Mouse (Mus musculus): ENCODE measurements around the gene Ankfn1. TPM values are rescaled to one million over a fixed set of nuclear protein-coding genes. Genes with fewer than 3 reads are reported as not detected.

The Ankfn1 gene
- polyA plus RNA-seq, 1 experiment, result 0.18 TPM

DNA sequence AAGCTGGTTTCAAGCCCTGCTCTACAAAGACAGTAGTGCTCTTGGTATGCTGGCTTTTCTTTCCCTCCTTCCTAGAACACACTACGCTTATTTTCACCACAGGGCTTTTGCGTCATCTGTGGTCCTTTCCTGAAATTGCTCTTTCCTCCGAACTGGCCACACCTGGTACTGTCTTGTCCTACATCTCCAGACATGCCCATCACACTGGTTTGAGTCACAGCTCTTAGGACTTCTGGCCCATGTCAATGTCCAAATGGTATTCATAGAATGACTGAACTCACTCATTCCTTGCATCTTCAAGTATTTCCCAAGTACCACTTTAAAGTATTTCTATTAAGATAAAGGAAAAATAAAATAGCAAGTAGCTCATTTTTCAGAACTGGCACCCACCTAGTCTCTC lies 416.6 kb downstream of the Ankfn1 start:
- H3K79me2 ChIP-seq (ENCODE audit: control insufficient read depth, insufficient read depth), result no peaks in the 10 kb centered on the region
- H3ac ChIP-seq (ENCODE audit: control insufficient read depth, insufficient read length), result no peak overlapping the region
- no peaks in the 10 kb centered on the region for H3K27me3 ChIP-seq (ENCODE audit: control insufficient read depth, insufficient read depth, insufficient read length)
- no peak overlapping the region for H3K4me2 ChIP-seq (ENCODE audit: low read depth)
- no peak overlapping the region for H3K4me3 ChIP-seq
- H3K36me3 ChIP-seq (ENCODE audit: control insufficient read depth, insufficient read depth), result no peaks in the 10 kb centered on the region
- TF ChIP-seq TCF3 (IDR thresholded peaks at IDR 0.05; ENCODE audit: insufficient read length, low read depth) (no peak), SRF (IDR thresholded peaks at IDR 0.05; ENCODE audit: control insufficient read depth, insufficient read length, low read depth) (no peak), MAX (IDR thresholded peaks at IDR 0.05; ENCODE audit: low read depth) (no peak)

DNA sequence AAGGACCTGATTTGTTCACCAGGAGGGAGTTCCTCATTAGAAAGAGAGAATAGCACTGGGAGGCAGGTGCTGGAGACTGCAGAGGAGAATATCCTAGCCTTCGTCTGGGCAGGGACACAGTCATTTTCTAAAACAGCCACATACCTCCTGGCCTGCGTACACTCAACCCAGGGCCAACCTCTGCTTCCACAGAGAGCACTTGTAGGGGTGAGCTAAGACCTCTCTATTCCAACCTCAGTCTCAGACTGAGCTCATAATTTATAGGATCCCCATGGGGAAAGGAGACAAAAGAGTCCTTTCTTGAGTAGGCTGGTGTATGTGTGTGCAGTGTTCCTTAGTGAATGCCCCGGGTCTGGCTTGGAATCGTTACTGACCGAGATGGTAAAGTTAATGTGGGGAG lies 418.9 kb downstream of the Ankfn1 start:
- no peak overlapping the region for H3K4me3 ChIP-seq
- no peaks in the 10 kb centered on the region for H3K79me2 ChIP-seq (ENCODE audit: control insufficient read depth, insufficient read depth)
- H3ac ChIP-seq (ENCODE audit: control insufficient read depth, insufficient read length), result no peak overlapping the region
- H3K4me2 ChIP-seq (ENCODE audit: low read depth), result no peak overlapping the region
- H3K27me3 ChIP-seq (ENCODE audit: control insufficient read depth, insufficient read depth, insufficient read length), result no peaks in the 10 kb centered on the region
- TF ChIP-seq POLR2A (IDR thresholded peaks at IDR 0.05; ENCODE audit: insufficient read length, low read depth), result no peak
- H3K36me3 ChIP-seq (ENCODE audit: control insufficient read depth, insufficient read depth), result no peaks in the 10 kb centered on the region

DNA sequence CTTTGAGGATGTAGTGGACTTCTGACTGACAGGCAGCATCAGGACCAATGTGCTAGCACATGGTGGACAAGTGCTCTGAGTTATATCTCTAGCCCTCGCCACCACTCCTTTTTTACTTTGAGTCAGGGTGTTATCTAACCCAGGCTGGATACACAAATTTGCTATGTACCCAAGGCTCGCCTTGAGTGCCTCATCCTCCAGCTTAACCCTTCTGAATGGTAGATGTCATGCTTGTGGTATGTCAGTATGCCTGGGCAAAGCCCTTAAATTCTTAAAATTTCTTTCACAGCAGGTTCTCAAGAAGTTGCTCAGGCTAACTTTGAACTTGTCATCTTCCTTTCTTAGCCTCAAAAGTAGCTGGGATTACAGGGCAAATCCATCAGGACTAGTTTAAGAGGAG lies 421.0 kb downstream of the Ankfn1 start:
- TF ChIP-seq MAX (IDR thresholded peaks at IDR 0.05; ENCODE audit: low read depth) (no peak), USF1 (IDR thresholded peaks at IDR 0.05; ENCODE audit: low read depth) (no peak), TCF3 (IDR thresholded peaks at IDR 0.05; ENCODE audit: insufficient read length, low read depth) (no peak), POLR2AphosphoS2 (IDR thresholded peaks at IDR 0.05; ENCODE audit: insufficient read length, low read depth) (no peak), E2F4 (IDR thresholded peaks at IDR 0.05; ENCODE audit: insufficient read depth) (no peak), MYOD1 (IDR thresholded peaks at IDR 0.05; ENCODE audit: control insufficient read depth in 1 of 3, insufficient read length in 2 of 3, low read depth in 2 of 3) (no peak), REST (IDR thresholded peaks at IDR 0.05; ENCODE audit: insufficient read depth, insufficient read length) (no peak), TCF12 (IDR thresholded peaks at IDR 0.05; ENCODE audit: insufficient read depth, poor library complexity, severe bottlenecking) (no peak), POLR2A (IDR thresholded peaks at IDR 0.05; ENCODE audit: insufficient read length, low read depth) (no peak)
- H3ac ChIP-seq (ENCODE audit: control insufficient read depth, insufficient read length), result no peak overlapping the region
- no peaks in the 10 kb centered on the region for H3K36me3 ChIP-seq (ENCODE audit: control insufficient read depth, insufficient read depth)

DNA sequence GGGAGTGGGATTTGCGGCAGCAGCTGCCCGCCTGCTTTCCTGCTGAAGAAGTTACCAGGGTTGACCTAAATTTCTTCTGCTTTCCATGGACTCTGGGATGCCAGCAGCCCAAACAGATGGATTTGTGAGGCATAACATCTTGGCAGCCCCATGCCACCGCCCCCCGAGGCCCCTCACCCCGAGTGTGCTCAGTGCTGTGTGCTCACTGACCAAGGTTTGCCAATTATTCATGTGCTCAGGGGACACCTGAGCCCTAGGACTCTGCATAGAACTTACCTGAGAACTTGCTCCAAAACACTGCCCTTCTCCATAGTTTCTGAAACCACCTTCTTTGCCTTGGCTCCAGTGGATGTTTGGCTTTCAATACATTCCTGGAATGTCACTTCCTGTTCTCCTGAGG lies 421.4 kb downstream of the Ankfn1 start:
- Histone ChIP-seq H3K4me2 (ENCODE audit: low read depth) (no peak overlapping the region), H3K4me3 (no peak overlapping the region), H3K27me3 (ENCODE audit: control insufficient read depth, insufficient read depth, insufficient read length) (no peaks in the 10 kb centered on the region), H3ac (ENCODE audit: control insufficient read depth, insufficient read length) (no peak overlapping the region), H3K36me3 (ENCODE audit: control insufficient read depth, insufficient read depth) (no peaks in the 10 kb centered on the region), H3K79me2 (ENCODE audit: control insufficient read depth, insufficient read depth) (no peaks in the 10 kb centered on the region)
- TF ChIP-seq SRF (IDR thresholded peaks at IDR 0.05; ENCODE audit: control insufficient read depth, insufficient read length, low read depth) (no peak), CEBPB (IDR thresholded peaks at IDR 0.05; ENCODE audit: insufficient read depth, poor library complexity, severe bottlenecking) (no peak), TCF3 (IDR thresholded peaks at IDR 0.05; ENCODE audit: insufficient read length, low read depth) (no peak), MYOG (IDR thresholded peaks at IDR 0.05; ENCODE audit: control insufficient read depth in 1 of 3, insufficient read depth in 1 of 3, insufficient read length in 2 of 3, low read depth in 2 of 3) (no peak)

More for the DNA sequence above, 421.0 kb downstream of the Ankfn1 start:
- Histone ChIP-seq H3K4me2 (ENCODE audit: low read depth) (no peak overlapping the region), H3K27me3 (ENCODE audit: control insufficient read depth, insufficient read depth, insufficient read length) (no peaks in the 10 kb centered on the region), H3K79me2 (ENCODE audit: control insufficient read depth, insufficient read depth) (no peaks in the 10 kb centered on the region), H3K4me3 (no peak overlapping the region)

DNA sequence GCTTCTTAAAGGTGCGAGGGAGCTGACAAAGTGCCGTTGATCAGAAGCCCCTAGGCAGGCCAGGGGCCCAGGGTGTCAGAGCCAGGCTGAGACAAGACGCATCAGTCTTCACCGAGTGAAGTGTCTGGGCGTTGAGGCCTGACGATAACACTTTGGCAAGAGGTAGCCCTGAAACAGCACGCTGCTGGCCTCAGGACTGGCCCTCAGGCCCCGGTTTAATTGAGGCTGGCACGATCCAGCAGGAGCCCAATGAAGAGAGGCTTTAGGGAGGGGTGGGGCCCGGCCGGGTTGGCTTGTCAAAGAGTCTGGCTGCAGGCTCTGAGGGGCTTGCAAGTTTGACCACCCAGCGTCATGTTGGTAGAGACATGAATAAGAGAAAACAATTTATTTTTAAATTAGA lies 437.2 kb downstream of the Ankfn1 start:
- TF ChIP-seq USF1 (IDR thresholded peaks at IDR 0.05; ENCODE audit: low read depth), result no peak
- TF ChIP-seq TCF12 (IDR thresholded peaks at IDR 0.05; ENCODE audit: insufficient read depth, poor library complexity, severe bottlenecking), result no peak
- no peak overlapping the region for H3ac ChIP-seq (ENCODE audit: control insufficient read depth, insufficient read length)
- H3K4me3 ChIP-seq, result no peak overlapping the region
- H3K36me3 ChIP-seq (ENCODE audit: control insufficient read depth, insufficient read depth), result no peaks in the 10 kb centered on the region
- no peaks in the 10 kb centered on the region for H3K27me3 ChIP-seq (ENCODE audit: control insufficient read depth, insufficient read depth, insufficient read length)
- H3K79me2 ChIP-seq (ENCODE audit: control insufficient read depth, insufficient read depth), result no peaks in the 10 kb centered on the region
- no peak overlapping the region for H3K4me2 ChIP-seq (ENCODE audit: low read depth)

Other genes with a start within 250 kb of the Ankfn1 start
- gene Pctp, start 225.2 kb upstream of the Ankfn1 start, polyA plus RNA-seq (2012; fragmentation: generic; extraction: Trizol), result 1.1 TPM